Mouse (Mus musculus): ENCODE measurements around the gene Prelp. TPM values are rescaled to one million over a fixed set of nuclear protein-coding genes. Genes with fewer than 3 reads are reported as not detected.
A peak's percentile ranks its signal among the peaks of the same experiment; 100 is the strongest.

The Prelp gene
- polyA plus RNA-seq, 1 experiment, result 7.5 TPM

DNA sequence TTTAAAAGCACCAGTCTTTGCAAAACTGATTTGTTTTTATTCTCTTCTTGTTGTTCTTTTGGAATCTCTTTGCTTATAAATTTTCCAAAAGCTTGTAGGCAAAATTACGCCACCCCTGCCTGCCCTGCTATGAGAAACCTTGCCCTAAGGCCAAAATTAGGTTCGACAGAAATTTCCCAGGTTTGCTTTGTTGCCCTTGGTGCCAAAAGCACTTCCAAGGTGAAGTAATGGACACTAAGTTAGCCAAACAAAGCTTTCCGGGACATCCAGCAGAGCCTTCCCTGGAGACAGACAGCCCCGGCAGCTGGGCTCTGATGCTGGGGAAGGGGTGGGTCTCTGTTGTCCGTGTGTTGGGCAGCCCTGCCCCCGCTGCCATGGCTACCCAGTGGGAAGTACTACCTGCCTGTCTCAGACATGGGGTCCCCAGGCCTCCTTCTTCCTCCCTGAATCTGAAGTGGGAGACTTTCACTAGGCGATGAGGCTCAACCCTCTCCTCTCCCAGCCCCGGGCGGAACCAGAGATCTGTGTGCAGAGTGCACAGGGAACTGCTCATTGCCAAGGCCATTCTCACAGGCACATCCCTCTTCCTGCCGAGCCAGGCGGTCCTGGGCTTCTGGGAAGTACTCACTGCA, 3.6 kb downstream of the Prelp start:
- Histone ChIP-seq H3K4me3 (replicated peaks; ENCODE audit: insufficient read depth, low read depth, low read length) (no peak overlapping the region), H3K27ac (ENCODE audit: insufficient read depth, low read length) (no peak overlapping the region), H3K4me1 (ENCODE audit: control insufficient read depth, insufficient read depth, low read length) (peaks cover 8% of the 10 kb centered on the region; the same call in 1 of the 2 replicates), H3K27me3 (ENCODE audit: control insufficient read depth, insufficient read depth, low read length) (peaks cover 1% of the 10 kb centered on the region; the same call in 1 of the 2 replicates)
- TF ChIP-seq POLR2A (IDR thresholded peaks at IDR 0.05; ENCODE audit: borderline replicate concordance, insufficient read depth, low read length) (no peak), CTCF (IDR thresholded peaks at IDR 0.05; ENCODE audit: borderline replicate concordance, insufficient read depth, low read depth, low read length) (no peak)
- WGBS, result 67% methylated on average over 11 of the region's 11 CpGs
- no peak for DNase-seq

DNA sequence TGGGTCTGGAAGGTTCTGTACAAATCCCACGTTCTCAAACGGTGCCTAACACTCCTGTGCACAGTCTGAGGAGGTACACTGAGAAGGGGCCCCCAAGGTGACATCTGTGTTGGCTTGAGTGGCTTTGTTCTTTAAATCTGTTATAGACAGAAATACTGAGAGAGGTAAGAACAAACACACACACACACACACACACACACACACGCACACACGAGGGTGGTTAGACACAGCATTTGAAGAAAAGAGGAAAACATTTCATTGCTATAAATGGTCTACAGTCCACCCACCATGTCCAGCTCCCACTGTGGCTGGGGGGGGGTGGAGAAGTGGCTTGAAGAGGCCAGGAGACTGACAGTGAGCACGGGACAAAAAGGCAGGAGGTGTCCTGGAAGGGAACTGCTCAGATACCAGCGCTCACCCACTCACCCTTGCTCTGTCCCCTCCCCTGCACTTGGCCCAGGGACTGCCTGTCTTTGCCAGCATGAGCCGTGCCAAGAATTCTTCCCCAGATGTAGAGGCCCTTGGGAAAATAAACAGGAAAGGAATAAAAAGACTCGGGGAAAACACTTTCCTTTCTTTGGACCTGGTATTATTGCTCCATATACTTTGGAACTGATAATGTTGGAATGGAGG, 5.4 kb downstream of the Prelp start:
- Histone ChIP-seq H3K27ac (ENCODE audit: insufficient read depth, low read length) (no peak overlapping the region), H3K4me3 (replicated peaks; ENCODE audit: insufficient read depth, low read depth, low read length) (no peak overlapping the region), H3K4me1 (ENCODE audit: control insufficient read depth, insufficient read depth, low read length) (peaks cover 15% of the 10 kb centered on the region; the same call in 1 of the 2 replicates), H3K27me3 (ENCODE audit: control insufficient read depth, insufficient read depth, low read length) (peaks cover 1% of the 10 kb centered on the region; the same call in 1 of the 2 replicates)
- 37% methylated on average over 8 of the region's 8 CpGs for WGBS
- peak in 1 of 2 experiments; percentile 44 for DNase-seq
- no peak for TF ChIP-seq POLR2A (IDR thresholded peaks at IDR 0.05; ENCODE audit: borderline replicate concordance, insufficient read depth, low read length)
- TF ChIP-seq CTCF (IDR thresholded peaks at IDR 0.05; ENCODE audit: borderline replicate concordance, insufficient read depth, low read depth, low read length), result no peak

DNA sequence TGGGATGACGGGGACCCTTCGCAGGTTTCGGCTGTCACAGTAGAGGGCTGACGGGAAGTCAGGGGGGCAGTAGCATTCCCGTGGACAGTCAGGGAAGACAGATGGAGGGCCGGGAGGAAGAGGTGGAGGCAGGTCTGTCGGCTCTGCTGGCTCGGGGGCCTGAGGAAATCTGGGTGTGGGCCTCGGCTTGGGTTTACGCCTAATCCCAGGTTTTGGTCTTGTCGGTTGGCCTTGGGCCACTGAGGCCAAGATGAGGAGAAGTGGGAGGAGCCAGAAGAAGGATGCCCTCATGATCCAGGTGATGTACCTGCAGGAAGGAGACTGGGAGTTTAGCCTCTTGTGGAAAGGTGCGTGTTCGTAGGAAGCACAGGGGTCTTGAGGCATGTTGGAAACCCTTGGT, 6.1 kb downstream of the Prelp start:
- WGBS, result 77% methylated on average over 13 of the region's 13 CpGs

DNA sequence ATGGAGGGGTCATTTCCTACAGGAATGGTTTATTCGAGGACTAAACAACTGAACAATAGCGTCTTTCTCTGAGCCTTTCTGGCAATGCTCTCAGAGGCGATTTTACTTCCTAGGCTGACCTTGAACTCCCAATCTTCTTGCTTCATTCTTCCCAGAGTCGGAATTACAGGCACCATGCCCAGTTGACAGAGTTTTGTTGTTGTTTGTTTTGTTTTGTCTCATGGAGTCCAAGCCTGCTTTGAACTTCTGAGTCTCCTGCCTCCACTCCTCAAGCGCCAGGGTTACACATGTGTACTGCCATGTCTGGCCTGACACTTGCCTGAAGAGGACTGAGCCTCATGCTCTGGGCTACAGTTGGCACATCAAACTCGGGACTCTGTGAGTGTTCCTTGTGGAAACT, 8.2 kb downstream of the Prelp start:
- TF ChIP-seq CTCF (IDR thresholded peaks at IDR 0.05; ENCODE audit: borderline replicate concordance, insufficient read depth, low read depth, low read length) (no peak), POLR2A (IDR thresholded peaks at IDR 0.05; ENCODE audit: borderline replicate concordance, insufficient read depth, low read length) (no peak)
- H3K4me1 ChIP-seq (ENCODE audit: control insufficient read depth, insufficient read depth, low read length), result peaks cover 28% of the 10 kb centered on the region
- WGBS, result 89% methylated on average over 6 of the region's 6 CpGs
- H3K4me3 ChIP-seq (replicated peaks; ENCODE audit: insufficient read depth, low read depth, low read length), result no peak overlapping the region
- no peaks in the 10 kb centered on the region for H3K27me3 ChIP-seq (ENCODE audit: control insufficient read depth, insufficient read depth, low read length)
- DNase-seq, result no peak
- H3K27ac ChIP-seq (ENCODE audit: insufficient read depth, low read length), result no peak overlapping the region

More for the DNA sequence above, 6.1 kb downstream of the Prelp start:
- no peak overlapping the region for H3K4me3 ChIP-seq (replicated peaks; ENCODE audit: insufficient read depth, low read depth, low read length)
- H3K27ac ChIP-seq (ENCODE audit: insufficient read depth, low read length), result no peak overlapping the region
- TF ChIP-seq CTCF (IDR thresholded peaks at IDR 0.05; ENCODE audit: borderline replicate concordance, insufficient read depth, low read depth, low read length) (no peak), POLR2A (IDR thresholded peaks at IDR 0.05; ENCODE audit: borderline replicate concordance, insufficient read depth, low read length) (no peak)
- DNase-seq, result no peak
- peaks cover 19% of the 10 kb centered on the region for H3K4me1 ChIP-seq (ENCODE audit: control insufficient read depth, insufficient read depth, low read length)
- H3K27me3 ChIP-seq (ENCODE audit: control insufficient read depth, insufficient read depth, low read length), result peaks cover 1% of the 10 kb centered on the region; the same call in 1 of the 2 replicates

DNA sequence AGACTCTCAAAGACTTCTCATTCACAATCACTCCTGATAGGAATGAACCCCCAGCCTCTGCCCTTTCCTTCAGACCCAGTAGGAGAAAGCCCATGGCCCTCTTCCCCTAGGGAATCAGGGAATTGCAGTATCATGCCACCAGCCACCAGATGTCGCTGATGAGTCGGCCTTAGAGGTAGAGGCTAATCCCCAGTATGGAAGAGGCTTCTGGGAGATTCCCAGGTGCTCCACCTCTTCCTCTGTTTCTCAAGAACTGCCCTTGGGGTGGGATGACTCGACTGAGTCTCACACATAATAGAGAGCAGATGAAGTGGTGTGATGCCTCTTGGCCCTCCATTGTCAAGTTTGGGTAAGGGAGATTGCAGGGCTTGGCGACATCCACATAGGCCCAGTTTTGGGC, 9.8 kb downstream of the Prelp start:
- Histone ChIP-seq H3K27ac (ENCODE audit: insufficient read depth, low read length) (no peak overlapping the region), H3K4me3 (replicated peaks; ENCODE audit: insufficient read depth, low read depth, low read length) (no peak overlapping the region), H3K4me1 (ENCODE audit: control insufficient read depth, insufficient read depth, low read length) (peaks cover 39% of the 10 kb centered on the region), H3K27me3 (ENCODE audit: control insufficient read depth, insufficient read depth, low read length) (no peaks in the 10 kb centered on the region)
- TF ChIP-seq POLR2A (IDR thresholded peaks at IDR 0.05; ENCODE audit: borderline replicate concordance, insufficient read depth, low read length) (no peak), CTCF (IDR thresholded peaks at IDR 0.05; ENCODE audit: borderline replicate concordance, insufficient read depth, low read depth, low read length) (peak; percentile 95)
- peak; percentile 67 to 73 for DNase-seq
- 33% methylated on average over 4 of the region's 4 CpGs for WGBS

DNA sequence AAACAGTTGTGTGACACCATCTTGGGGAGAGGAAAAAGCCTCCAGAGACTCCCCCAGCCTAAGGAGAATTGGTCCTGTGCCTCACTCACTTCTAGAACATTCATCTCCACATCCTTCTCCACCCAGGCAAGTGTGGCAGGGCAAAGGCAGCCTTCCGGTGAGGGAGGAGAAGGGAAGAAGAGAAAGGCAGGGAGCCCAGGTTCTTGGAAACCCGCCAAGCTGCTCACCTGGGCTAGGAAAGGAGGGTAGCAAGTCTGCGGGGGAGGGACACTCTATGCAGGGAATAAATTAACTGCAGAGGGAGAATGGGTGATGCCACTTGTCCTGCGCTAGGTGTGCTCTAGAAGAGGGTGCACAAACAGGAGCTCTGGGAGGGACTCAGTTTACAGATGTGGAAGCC, 10.2 kb downstream of the Prelp start:
- Histone ChIP-seq H3K27me3 (ENCODE audit: control insufficient read depth, insufficient read depth, low read length) (no peaks in the 10 kb centered on the region), H3K4me1 (ENCODE audit: control insufficient read depth, insufficient read depth, low read length) (peaks cover 39% of the 10 kb centered on the region), H3K4me3 (replicated peaks; ENCODE audit: insufficient read depth, low read depth, low read length) (no peak overlapping the region), H3K27ac (ENCODE audit: insufficient read depth, low read length) (no peak overlapping the region)
- TF ChIP-seq CTCF (IDR thresholded peaks at IDR 0.05; ENCODE audit: borderline replicate concordance, insufficient read depth, low read depth, low read length) (no peak), POLR2A (IDR thresholded peaks at IDR 0.05; ENCODE audit: borderline replicate concordance, insufficient read depth, low read length) (no peak)
- DNase-seq, result no peak
- WGBS, result 52% methylated on average over 4 of the region's 4 CpGs

DNA sequence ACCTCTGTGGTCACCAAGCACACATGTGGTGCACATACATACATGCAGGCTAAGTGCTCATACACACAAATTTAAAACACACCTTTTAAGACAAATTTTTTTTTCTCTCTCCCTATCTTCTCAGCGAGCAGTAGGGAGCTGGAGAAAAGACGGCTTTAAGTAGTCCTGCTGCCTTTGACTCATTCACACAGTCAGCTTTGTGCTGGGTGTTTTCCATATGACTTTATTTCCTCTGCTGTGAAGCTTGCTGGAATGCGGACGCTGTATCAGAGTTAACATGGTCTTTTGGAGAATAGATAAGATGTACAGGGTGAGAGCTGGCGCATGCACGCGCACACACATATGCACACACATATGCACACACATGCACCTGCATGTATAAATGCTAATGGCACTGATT, 11.1 kb downstream of the Prelp start:
- WGBS, result 95% methylated on average over 7 of the region's 7 CpGs
- DNase-seq, result no peak

More for the DNA sequence above, 11.1 kb downstream of the Prelp start:
- TF ChIP-seq CTCF (IDR thresholded peaks at IDR 0.05; ENCODE audit: borderline replicate concordance, insufficient read depth, low read depth, low read length) (no peak), POLR2A (IDR thresholded peaks at IDR 0.05; ENCODE audit: borderline replicate concordance, insufficient read depth, low read length) (no peak)
- Histone ChIP-seq H3K4me3 (replicated peaks; ENCODE audit: insufficient read depth, low read depth, low read length) (no peak overlapping the region), H3K27ac (ENCODE audit: insufficient read depth, low read length) (no peak overlapping the region), H3K27me3 (ENCODE audit: control insufficient read depth, insufficient read depth, low read length) (no peaks in the 10 kb centered on the region), H3K4me1 (ENCODE audit: control insufficient read depth, insufficient read depth, low read length) (peaks cover 34% of the 10 kb centered on the region)
